Mouse (Mus musculus) limb, embryonic 12.5 days (tissue): ENCODE results near the gene Gm10229. TPM values are rescaled to one million over a fixed set of nuclear protein-coding genes. Genes with fewer than 3 reads are reported as not detected.
"Not testable (repeated sequence)": the region's sequence is repeated elsewhere in the genome, so short reads cannot be mapped to it uniquely, and the experiment has no call there.

Experiments
- ATAC-seq: fragments of 200-750 bp; cut with Nextera tagmentation; 2 replicates; pipeline ENCODE4 v1.8.0; 2017; ENCODE audit warnings: low read depth, moderate TSS enrichment; ENCODE audit not compliant: insufficient number of reproducible peaks, insufficient read depth, low FRiP score, low TSS enrichment
- H3K27ac ChIP-seq: fragments of 300-500 bp; sonication (generic); 2 replicates; pipeline ENCODE4 v1.5.1; 2016; ENCODE audit warnings: mild to moderate bottlenecking, moderate library complexity
- H3K27me3 ChIP-seq: fragments of 300-500 bp; sonication (generic); 2 replicates; pipeline ENCODE4 v1.6.1; 2016; ENCODE audit warnings: mild to moderate bottlenecking, moderate library complexity
- H3K36me3 ChIP-seq: fragments of 300-500 bp; sonication (generic); 2 replicates; pipeline ENCODE4 v1.6.1; 2016; ENCODE audit warnings: mild to moderate bottlenecking, moderate library complexity
- H3K4me1 ChIP-seq: fragments of 300-500 bp; sonication (generic); replicated peaks from 2 replicates; pipeline ENCODE4 v1.6.1; 2016
- H3K4me2 ChIP-seq: fragments of 300-500 bp; sonication (generic); 2 replicates; pipeline ENCODE4 v1.6.1; 2016; ENCODE audit warnings: mild to moderate bottlenecking, moderate library complexity
- H3K4me3 ChIP-seq: fragments of 300-500 bp; sonication (generic); replicated peaks from 2 replicates; pipeline ENCODE4 v1.5.1; 2016; ENCODE audit warnings: mild to moderate bottlenecking
- H3K9ac ChIP-seq: fragments of 300-500 bp; sonication (generic); replicated peaks from 2 replicates; pipeline ENCODE4 v1.6.1; 2016; ENCODE audit warnings: mild to moderate bottlenecking, moderate library complexity
- H3K9me3 ChIP-seq: fragments of 300-500 bp; sonication (generic); 2 replicates; pipeline ENCODE4 v1.6.1; 2016; ENCODE audit warnings: mild to moderate bottlenecking, moderate library complexity
- WGBS: fragments of 180-500 bp; shearing (Covaris S2); methylation state at CpG from one replicate; pipeline ENCODE4 v1.1.7; 2016; 5-methylcytosine and 5-hydroxymethylcytosine counted together
- polyA plus RNA-seq: library from polyadenylated mRNA; unstranded; fragments of >200 nt; fragmentation: Nextera tagmentation; extraction: Ambion mirVana; gene quantifications from 2 replicates; pipeline ENCODE4 v1.2.1, GENCODE M21; 2016

Gm10229 gene
- polyA plus RNA-seq, result not detected in 2 replicates

GRCm38 (mm10) chr16:89014984-89015383, at the start of gene Gm10229:
Gene Gm10229 (plus strand): TSS chr16:89015284.
- not testable (repeated sequence) for H3K27ac ChIP-seq, H3K4me3 ChIP-seq, H3K4me1 ChIP-seq, ATAC-seq, H3K9me3 ChIP-seq, H3K36me3 ChIP-seq, H3K27me3 ChIP-seq, H3K4me2 ChIP-seq, H3K9ac ChIP-seq
- whole genome bisulfite sequencing, result 81% methylated on average over 3 of the region's 3 CpGs

GRCm38 (mm10) chr16:89010659-89011058, 4.4 kb upstream of the Gm10229 start, which contains the start of gene Krtap22-2:
Gene Krtap22-2 (minus strand): TSS chr16:89010759.
- no peak for ATAC-seq
- H3K27ac ChIP-seq, result no peak within 1 kb of the TSS
- 84% methylated on average over 5 of the region's 5 CpGs for WGBS
- no peaks in the 10 kb centered on the region for H3K4me1 ChIP-seq
- H3K4me3 ChIP-seq, result no peak within 1 kb of the TSS
- H3K9ac ChIP-seq, result no peak within 1 kb of the TSS
- H3K9me3 ChIP-seq, result no peaks in the 10 kb centered on the region
- no peaks in the 10 kb centered on the region for H3K27me3 ChIP-seq
- H3K4me2 ChIP-seq, result no peak within 1 kb of the TSS
- H3K36me3 ChIP-seq, result no peaks in the 10 kb centered on the region

GRCm38 (mm10) chr16:89013973-89014372, 1.1 kb upstream of the Gm10229 start:
- Histone ChIP-seq H3K27me3 (no peaks in the 10 kb centered on the region), H3K4me1 (no peaks in the 10 kb centered on the region), H3K4me2 (no peak overlapping the region), H3K36me3 (no peaks in the 10 kb centered on the region), H3K27ac (no peak overlapping the region), H3K9me3 (no peaks in the 10 kb centered on the region), H3K9ac (no peak overlapping the region), H3K4me3 (no peak overlapping the region)
- 96% methylated on average over 3 of the region's 3 CpGs for WGBS
- no peak for ATAC-seq

GRCm38 (mm10) chr16:89031399-89031798, 16.3 kb downstream of the Gm10229 start, which contains the start of gene Krtap6-1:
Gene Krtap6-1 (plus strand): TSS chr16:89031699.
- not testable (repeated sequence) for H3K9ac ChIP-seq, H3K4me1 ChIP-seq, H3K4me3 ChIP-seq, H3K4me2 ChIP-seq, H3K9me3 ChIP-seq, ATAC-seq, H3K27me3 ChIP-seq, H3K36me3 ChIP-seq, H3K27ac ChIP-seq
- 91% methylated on average over 3 of the region's 3 CpGs for WGBS

DNA sequence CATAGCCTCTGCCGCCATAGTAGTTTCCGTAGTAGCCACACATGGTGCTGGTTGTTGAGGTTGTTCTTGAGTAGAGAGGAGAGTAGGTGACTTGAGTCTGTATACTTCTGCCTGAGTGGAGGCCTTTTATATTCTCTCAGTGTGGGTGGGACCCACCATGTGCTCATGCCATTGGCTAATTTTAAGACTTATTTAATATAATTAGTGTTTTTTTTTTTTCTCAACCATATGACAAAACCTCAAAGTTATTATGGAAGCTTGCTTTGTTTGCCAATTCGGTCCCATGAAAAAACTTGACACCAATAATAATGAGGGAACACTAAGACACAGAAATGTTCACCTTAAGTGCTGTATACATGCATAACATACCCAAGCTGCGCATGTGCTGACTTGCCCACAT, 26.3 kb downstream of the Gm10229 start, which contains the start of gene Gm10228:
Gm10228 (minus strand) TSS at position 101 of the 400 bp plus-strand sequence.
- H3K9me3 ChIP-seq, H3K27ac ChIP-seq, H3K4me2 ChIP-seq, H3K27me3 ChIP-seq, H3K9ac ChIP-seq, ATAC-seq, H3K4me3 ChIP-seq, H3K36me3 ChIP-seq, H3K4me1 ChIP-seq: not testable (repeated sequence)
- WGBS, result 92% methylated on average over 2 of the region's 4 CpGs

DNA sequence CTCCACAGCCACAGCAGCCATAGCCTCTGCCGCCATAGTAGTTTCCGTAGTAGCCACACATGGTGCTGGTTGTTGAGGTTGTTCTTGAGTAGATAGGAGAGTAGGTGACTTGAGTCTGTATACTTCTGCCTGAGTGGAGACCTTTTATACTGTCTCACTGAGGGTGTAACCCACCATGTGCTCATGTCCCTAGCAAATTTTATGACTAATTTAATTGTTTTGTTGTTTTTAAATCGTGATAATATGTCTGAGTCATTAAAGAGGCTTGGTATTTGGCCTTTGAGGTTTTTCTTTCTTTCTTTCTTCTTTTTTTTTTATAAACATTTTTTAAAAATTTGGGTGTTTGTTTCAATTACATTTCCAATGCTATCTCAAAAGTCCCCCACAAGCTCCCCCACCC, 32.7 kb downstream of the Gm10229 start, which contains the start of gene Krtap6-5:
Krtap6-5 (minus strand) TSS at position 101 of the 400 bp plus-strand sequence.
- Histone ChIP-seq H3K36me3 (no peaks in the 10 kb centered on the region), H3K4me3 (no peak within 1 kb of the TSS), H3K4me2 (no peak within 1 kb of the TSS), H3K27me3 (no peaks in the 10 kb centered on the region), H3K9me3 (no peaks in the 10 kb centered on the region), H3K9ac (no peak within 1 kb of the TSS), H3K27ac (no peak within 1 kb of the TSS), H3K4me1 (no peaks in the 10 kb centered on the region)
- 84% methylated on average over 3 of the region's 3 CpGs for WGBS
- ATAC-seq, result no peak

GRCm38 (mm10) chr16:89063902-89064301, 48.8 kb downstream of the Gm10229 start, which contains the start of gene 1110025L11Rik:
Gene 1110025L11Rik (minus strand): TSS chr16:89064002.
- not testable (repeated sequence) for H3K36me3 ChIP-seq, H3K4me2 ChIP-seq, H3K27me3 ChIP-seq, H3K9ac ChIP-seq, ATAC-seq, H3K4me3 ChIP-seq, H3K4me1 ChIP-seq, H3K9me3 ChIP-seq, H3K27ac ChIP-seq
- no CpG with 5 or more reads among the region's 2 CpGs for WGBS

Other genes with a start within 250 kb of the Gm10229 start
- gene 2310057N15Rik, start 241.1 kb upstream of the Gm10229 start, polyA plus RNA-seq, result not detected in 2 replicates
- not detected in 2 replicates for gene Gm5965, start 237.4 kb upstream of the Gm10229 start, polyA plus RNA-seq
- not detected in 2 replicates for gene Gm20741, start 203.1 kb upstream of the Gm10229 start, polyA plus RNA-seq
- 0.25 and 0.26 TPM in 2 replicates for gene Krtap15, start 195.1 kb upstream of the Gm10229 start, polyA plus RNA-seq
- not detected in 2 replicates for gene Krtap14, start 189.1 kb upstream of the Gm10229 start, polyA plus RNA-seq
- gene Krtap19-1, start 145.9 kb upstream of the Gm10229 start, polyA plus RNA-seq, result not detected in 2 replicates
- gene Krtap19-2, start 141.0 kb upstream of the Gm10229 start, polyA plus RNA-seq, result not detected in 2 replicates
- not detected in 2 replicates for gene Krtap19-3, start 137.2 kb upstream of the Gm10229 start, polyA plus RNA-seq
- not detected in 2 replicates for gene Krtap19-4, start 130.2 kb upstream of the Gm10229 start, polyA plus RNA-seq
- not detected in 2 replicates for gene Krtap19-5, start 118.8 kb upstream of the Gm10229 start, polyA plus RNA-seq
- gene Krtap19-9b, start 83.0 kb upstream of the Gm10229 start, polyA plus RNA-seq, result not detected in 2 replicates
- not detected in 2 replicates for gene Krtap16-3, start 52.4 kb upstream of the Gm10229 start, polyA plus RNA-seq
- not detected in 2 replicates for gene Krtap22-2, start 4.5 kb upstream of the Gm10229 start, polyA plus RNA-seq
- not detected in 2 replicates for gene Krtap6-1, start 16.4 kb downstream of the Gm10229 start, polyA plus RNA-seq
- gene Gm10228, start 26.2 kb downstream of the Gm10229 start, polyA plus RNA-seq, result not detected in 2 replicates
- gene Krtap6-5, start 32.6 kb downstream of the Gm10229 start, polyA plus RNA-seq, result not detected in 2 replicates
- not detected in 2 replicates for gene 1110025L11Rik, start 48.7 kb downstream of the Gm10229 start, polyA plus RNA-seq
- not detected in 2 replicates for gene Krtap6-3, start 68.7 kb downstream of the Gm10229 start, polyA plus RNA-seq
- gene Gm6358, start 125.6 kb downstream of the Gm10229 start, polyA plus RNA-seq, result not detected in 2 replicates
- gene Gm10061, start 135.8 kb downstream of the Gm10229 start, polyA plus RNA-seq, result not detected in 2 replicates
- not detected in 2 replicates for gene Gm9789, start 142.7 kb downstream of the Gm10229 start, polyA plus RNA-seq
- gene Gm7735, start 154.2 kb downstream of the Gm10229 start, polyA plus RNA-seq, result not detected in 2 replicates
- not detected in 2 replicates for gene 1110057P08Rik, start 159.5 kb downstream of the Gm10229 start, polyA plus RNA-seq
- gene Krtap20-2, start 190.6 kb downstream of the Gm10229 start, polyA plus RNA-seq, result not detected in 2 replicates